8 mouse cellular contexts compared by ENCODE assay signal in genomic region chr11:115536038-115536681, GRCm38 (mm10). TPM values are rescaled to one million over a fixed set of nuclear protein-coding genes. Genes with fewer than 3 reads are reported as not detected.
DNase-seq lines count a peak whose midpoint lies in the region; ATAC-seq lines count a peak whose summit lies in the region.

Sumo2 (minus strand) TSS chr11:115536276.

- peak within 1 kb of the TSS; percentile 70 for H3K4me2 ChIP-seq in hindbrain, embryonic 11.5 days (replicated peaks; ENCODE audit: low read depth, low read length)

- peak within 1 kb of the TSS; percentile 94 for H3K4me3 ChIP-seq in hindbrain, embryonic 11.5 days (ENCODE audit: low read depth, low read length)

- 2% methylated on average over 44 of the region's 70 CpGs for WGBS in hindbrain, embryonic 11.5 days

- H3K27me3 ChIP-seq in hindbrain, embryonic 11.5 days (ENCODE audit: control insufficient read depth, insufficient read depth, low read length), result no peaks in the 10 kb centered on the region

- peak within 1 kb of the TSS; percentile 100 for H3K27ac ChIP-seq in hindbrain, embryonic 11.5 days (ENCODE audit: low read depth, low read length)

- no peaks in the 10 kb centered on the region for H3K9me3 ChIP-seq in hindbrain, embryonic 11.5 days (ENCODE audit: control insufficient read depth, low read length)

- H3K36me3 ChIP-seq in hindbrain, embryonic 11.5 days (ENCODE audit: control insufficient read depth, insufficient read depth, low read length), result peaks cover 10% of the 10 kb centered on the region

- H3K9ac ChIP-seq in hindbrain, embryonic 11.5 days (ENCODE audit: low read depth, low read length), result peak within 1 kb of the TSS; percentile 97

- H3K4me1 ChIP-seq in hindbrain, embryonic 11.5 days (replicated peaks; ENCODE audit: control insufficient read depth, insufficient read depth, low read length), result no peaks in the 10 kb centered on the region

- peak; percentile 98 for DNase-seq in Muller cell, postnatal 12 days (ENCODE audit: inconsistent ontology term)
- peak; percentile 98 for DNase-seq in cerebellum, adult 9-11 months
- peak; percentile 93 to 98 for DNase-seq in frontal cortex, adult 2 months (ENCODE audit: extremely low spot score in 1 of 2, low spot score in 1 of 2)
- DNase-seq in hindbrain, embryonic 11.5 days (ENCODE audit: low spot score), result peak; percentile 100
- DNase-seq in layer of hippocampus, postnatal 10 days (ENCODE audit: low spot score in 2 of 2), result peak; percentile 99
- peak; percentile 99 for DNase-seq in lung, postnatal 10 days
- peak; percentile 99 for DNase-seq in ovary, postnatal 36 days (ENCODE audit: low spot score)
- peak; percentile 100 for DNase-seq in thymus, postnatal 25 days

- peak; percentile 95 for ATAC-seq in hindbrain, embryonic 11.5 days (ENCODE audit: low FRiP score)

RNA-seq across cellular contexts. Expression of gene Sumo2, which starts in this region (rescaled TPM):
- 365 and 405 TPM in 2 replicates for polyA plus RNA-seq in frontal cortex, adult 2 months (2012; rRNA removed)
- polyA plus RNA-seq in hindbrain, embryonic 11.5 days (2014; fragmentation: Nextera tagmentation; extraction: Ambion mirVana), result 1,523 and 1,527 TPM in 2 replicates
- 100 to 1,000 TPM; 407 to 415 TPM for total RNA-seq in layer of hippocampus, postnatal 10 days (2021)

Comparison
In these comparisons a context has a peak if more than half of its experiments do, and no peak if none do; other contexts are left out.
1. Peak in every context shown above with its lines: DNase-seq, ATAC-seq, H3K4me3 ChIP-seq and H3K27ac ChIP-seq.